Mouse (Mus musculus) MEL (cell line): ENCODE data around the gene Scfd2. TPM values are rescaled to one million over a fixed set of nuclear protein-coding genes. Genes with fewer than 3 reads are reported as not detected.

Experiments
- DNase-seq: peaks from one replicate; pipeline ENCODE4 v3.0.0; 2011; ENCODE audit warnings: low read depth, low spot score
- H3K27ac ChIP-seq: 2 replicates; pipeline ENCODE4 v1.5.1; 2012; ENCODE audit warnings: low read depth, mild to moderate bottlenecking, control low read depth, low read length, moderate library complexity; ENCODE audit not compliant: control insufficient read depth
- H3K27me3 ChIP-seq, 2 experiments: fragments of 150-350 bp in 1 of 2; sonication (generic) in 1 of 2; 2 replicates each; pipeline ENCODE4 v1.6.1; 2012; ENCODE audit warnings: low read length in 2 of 2, mild to moderate bottlenecking in 2 of 2, improper control_type of control experiment in 1 of 2, moderate library complexity in 1 of 2; ENCODE audit not compliant: insufficient read depth in 2 of 2, control insufficient read depth in 1 of 2
- H3K36me3 ChIP-seq, 2 experiments: 2 replicates each; pipeline ENCODE4 v1.6.1; 2012 to 2014; ENCODE audit warnings: low read length in 2 of 2, improper control_type of control experiment in 1 of 2, inconsistent platforms in 1 of 2, mild to moderate bottlenecking in 1 of 2; ENCODE audit not compliant: insufficient read depth in 2 of 2, control insufficient read depth in 1 of 2
- H3K4me1 ChIP-seq, 2 experiments: fragments of 150-350 bp in 1 of 2; sonication (generic) in 1 of 2; 2 replicates each; pipeline ENCODE4 v1.6.1; 2012; ENCODE audit warnings: low read length in 2 of 2, improper control_type of control experiment in 1 of 2, mild to moderate bottlenecking in 1 of 2; ENCODE audit not compliant: insufficient read depth in 2 of 2, control insufficient read depth in 1 of 2
- H3K4me3 ChIP-seq, 2 experiments: fragments of 150-350 bp in 1 of 2; sonication (generic) in 1 of 2; 2 replicates each; pipeline ENCODE4 v1.5.1; 2012; ENCODE audit warnings: low read depth in 2 of 2, low read length in 2 of 2, mild to moderate bottlenecking in 2 of 2, moderate library complexity in 2 of 2, control low read depth in 1 of 2, improper control_type of control experiment in 1 of 2; ENCODE audit not compliant: control insufficient read depth in 1 of 2, insufficient read depth in 1 of 2
- H3K79me2 ChIP-seq: 2 replicates; pipeline ENCODE4 v1.6.1; 2012; ENCODE audit warnings: mild to moderate bottlenecking, low read length, moderate library complexity; ENCODE audit not compliant: control insufficient read depth, poor library complexity, insufficient read depth
- H3K9ac ChIP-seq: 2 replicates; pipeline ENCODE4 v1.6.1; 2012; ENCODE audit warnings: low read depth, mild to moderate bottlenecking, control low read depth, low read length, moderate library complexity; ENCODE audit not compliant: control insufficient read depth, poor library complexity, severe bottlenecking
- H3K9me3 ChIP-seq: fragments of 150-350 bp; sonication (generic); replicated peaks from 2 replicates; pipeline ENCODE4 v1.6.1; 2012; ENCODE audit warnings: mild to moderate bottlenecking, low read length, improper control_type of control experiment, moderate library complexity; ENCODE audit not compliant: insufficient read depth
- CHD2 ChIP-seq: IDR thresholded peaks from 2 replicates; pipeline ENCODE4 v1.6.1; 2011; ENCODE audit warnings: low read length, improper control_type of control experiment
- ELF1 ChIP-seq: IDR thresholded peaks from 2 replicates; pipeline ENCODE4 v1.6.1; 2014; ENCODE audit warnings: low read depth, mild to moderate bottlenecking, inconsistent platforms, low read length, improper control_type of control experiment, moderate library complexity
- JUND ChIP-seq: IDR thresholded peaks from 2 replicates; pipeline ENCODE4 v1.6.1; 2011; ENCODE audit warnings: low read depth, mild to moderate bottlenecking, improper control_type of control experiment, low read length
- KAT2A ChIP-seq: conservative IDR thresholded peaks from 2 replicates; pipeline ENCODE4 v1.6.1; 2012; ENCODE audit warnings: low read depth, low read length, improper control_type of control experiment, inconsistent platforms
- MAX ChIP-seq: IDR thresholded peaks from 2 replicates; pipeline ENCODE4 v1.6.1; 2011; ENCODE audit warnings: low read length, improper control_type of control experiment
- MAZ ChIP-seq: IDR thresholded peaks from 2 replicates; pipeline ENCODE4 v1.6.1; 2012; ENCODE audit warnings: low read depth, mild to moderate bottlenecking, inconsistent platforms, low read length, improper control_type of control experiment
- MEF2A ChIP-seq: IDR thresholded peaks from 2 replicates; pipeline ENCODE4 v1.6.1; 2014; ENCODE audit warnings: low read depth, mild to moderate bottlenecking, inconsistent platforms, low read length, improper control_type of control experiment; ENCODE audit not compliant: poor library complexity, insufficient replicate concordance, severe bottlenecking; ENCODE audit errors: extremely low read depth
- MXI1 ChIP-seq: IDR thresholded peaks from 2 replicates; pipeline ENCODE4 v1.6.1; 2011; ENCODE audit warnings: mild to moderate bottlenecking, low read depth, low read length, improper control_type of control experiment
- MYB ChIP-seq: IDR thresholded peaks from 2 replicates; pipeline ENCODE4 v1.6.1; 2011; ENCODE audit warnings: mild to moderate bottlenecking, low read depth, low read length, improper control_type of control experiment
- MYC ChIP-seq: IDR thresholded peaks from 2 replicates; pipeline ENCODE4 v1.6.1; 2011; ENCODE audit warnings: low read depth, mild to moderate bottlenecking, low read length, improper control_type of control experiment, moderate library complexity
- POLR2A ChIP-seq, 2 experiments: IDR thresholded peaks; 2 replicates each; pipeline ENCODE4 v1.6.1; 2011 to 2012; ENCODE audit warnings: low read length in 2 of 2, mild to moderate bottlenecking in 2 of 2, control low read depth in 1 of 2, improper control_type of control experiment in 1 of 2, low read depth in 1 of 2, moderate library complexity in 1 of 2; ENCODE audit not compliant: control insufficient read depth in 1 of 2, insufficient read depth in 1 of 2, poor library complexity in 1 of 2
- POLR2AphosphoS5 ChIP-seq: IDR thresholded peaks from 2 replicates; pipeline ENCODE4 v1.6.1; 2012; ENCODE audit warnings: low read depth, borderline replicate concordance, mild to moderate bottlenecking, inconsistent platforms, low read length, moderate library complexity, mixed read lengths
- RAD21 ChIP-seq: IDR thresholded peaks from 2 replicates; pipeline ENCODE4 v1.6.1; 2011; ENCODE audit warnings: mild to moderate bottlenecking, low read depth, low read length, improper control_type of control experiment
- SMC3 ChIP-seq: IDR thresholded peaks from 2 replicates; pipeline ENCODE4 v1.6.1; 2011; ENCODE audit warnings: low read depth, low read length, improper control_type of control experiment
- TBP ChIP-seq: IDR thresholded peaks from 2 replicates; pipeline ENCODE4 v1.8.0; 2011; ENCODE audit warnings: low read depth, low read length, improper control_type of control experiment
- ZC3H11A ChIP-seq: IDR thresholded peaks from 2 replicates; pipeline ENCODE4 v1.6.1; 2012; ENCODE audit warnings: low read depth, mild to moderate bottlenecking, inconsistent platforms, low read length, improper control_type of control experiment
- ZKSCAN1 ChIP-seq: IDR thresholded peaks from 2 replicates; pipeline ENCODE4 v1.6.1; 2012; ENCODE audit warnings: low read depth, mild to moderate bottlenecking, inconsistent platforms, low read length, improper control_type of control experiment, moderate library complexity
- polyA plus RNA-seq, 2 experiments: library from polyadenylated mRNA; stranded (reverse) in 1 of 2; unstranded in 1 of 2; fragments of >175 nt in 1 of 2; fragments of >200 nt in 1 of 2; gene quantifications; 2 replicates each; pipeline versions ENCODE4 v1.2.1 to v1.2.4; 2012; ENCODE audit warnings: low replicate concordance in 2 of 2, low read depth in 1 of 2; ENCODE audit not compliant: insufficient read length in 2 of 2, insufficient read depth in 1 of 2, missing spikeins in 1 of 2
- total RNA-seq: library from RNA; depleted of rRNA; stranded (reverse); fragments of 300-350 nt; gene quantifications from 2 replicates; pipeline ENCODE4 v1.2.3, GENCODE M21; 2012

Gene Scfd2
- total and polyA plus RNA-seq, 3 experiments = 18.8 to 20.3 TPM; not detected in 1

- Histone ChIP-seq H3K27ac (no peak overlapping the region), H3K36me3 (peaks cover 0 to 12% of the 10 kb centered on the region in 2 experiments; a peak in 2 of 4 replicates), H3K4me1 (peaks cover 2 to 22% of the 10 kb centered on the region in 2 experiments), H3K27me3 (no peaks in the 10 kb centered on the region), H3K79me2 (no peaks in the 10 kb centered on the region)
- TF ChIP-seq MAZ = no peak
- TF ChIP-seq, all 39 proteins: peak for 0
- no peak overlapping the region for H3K9ac ChIP-seq
- DNase-seq = no peak
- no peak overlapping the region for H3K4me3 ChIP-seq
- no peaks in the 10 kb centered on the region for H3K9me3 ChIP-seq
Measured at GRCm38 (mm10) chr5:74197541-74198330, 333.8 kb downstream of the Scfd2 start.

- H3K9ac ChIP-seq = no peak overlapping the region
- no peak for DNase-seq
- H3K27ac ChIP-seq = no peak overlapping the region
- peaks cover 0 to 12% of the 10 kb centered on the region in 2 experiments; a peak in 2 of 4 replicates for H3K36me3 ChIP-seq
- no peaks in the 10 kb centered on the region for H3K79me2 ChIP-seq
- H3K9me3 ChIP-seq = no peaks in the 10 kb centered on the region
- TF ChIP-seq ZKSCAN1 (no peak), ELF1 (no peak), POLR2A (IDR thresholded peaks at IDR 0.05; ENCODE audit: control insufficient read depth in 1 of 2, insufficient read depth in 1 of 2, low read depth in 1 of 2, low read length in 2 of 2, poor library complexity in 1 of 2) (no peak), MYB (no peak), MYC (no peak), KAT2A (no peak), JUND (no peak), RAD21 (no peak), MEF2A (no peak), POLR2AphosphoS5 (no peak), ZC3H11A (no peak), SMC3 (no peak), TBP (no peak), CHD2 (no peak), MAX (no peak), MAZ (no peak), MXI1 (no peak)
- H3K27me3 ChIP-seq = no peaks in the 10 kb centered on the region
- H3K4me1 ChIP-seq = peaks cover 2 to 23% of the 10 kb centered on the region in 2 experiments
- no peak overlapping the region for H3K4me3 ChIP-seq
Measured at GRCm38 (mm10) chr5:74196307-74196618, 335.3 kb downstream of the Scfd2 start.
